Mouse (Mus musculus) midbrain, embryonic 11.5 days (tissue): ENCODE data around the gene Clca4b. TPM values are rescaled to one million over a fixed set of nuclear protein-coding genes. Genes with fewer than 3 reads are reported as not detected.

ENCODE experiments used
- polyA plus RNA-seq: library from polyadenylated mRNA; unstranded; fragments of >200 nt; fragmentation: Nextera tagmentation; extraction: Ambion mirVana; gene quantifications from 2 replicates; pipeline ENCODE4 v1.2.1, GENCODE M21; 2014

Gene Clca4b
- polyA plus RNA-seq, 1 experiment from 2014 or later = not detected

Other genes with a start within 250 kb of the Clca4b start
- gene Sh3glb1, start 212.2 kb downstream of the Clca4b start, polyA plus RNA-seq = 91.4 and 92.2 TPM in 2 replicates
- gene Clca3a1, start 171.6 kb downstream of the Clca4b start, polyA plus RNA-seq = 0.06 TPM in 1 of 2 replicates, not detected in the other
- gene Clca3a2, start 113.0 kb downstream of the Clca4b start, polyA plus RNA-seq = not detected in 2 replicates
- gene Clca3b, start 83.2 kb downstream of the Clca4b start, polyA plus RNA-seq = not detected in 2 replicates
- gene Clca4a, start 42.5 kb upstream of the Clca4b start, polyA plus RNA-seq = not detected in 2 replicates
- gene Clca1, start 100.2 kb upstream of the Clca4b start, polyA plus RNA-seq = not detected in 2 replicates
- 0.18 and 0.22 TPM in 2 replicates for gene Clca2, start 166.9 kb upstream of the Clca4b start, polyA plus RNA-seq
- 30.0 and 34.3 TPM in 2 replicates for gene Odf2l, start 186.1 kb upstream of the Clca4b start, polyA plus RNA-seq